Mouse (Mus musculus) lung, embryonic 15.5 days (tissue): Measurements from ENCODE around the gene Syt2. TPM values are rescaled to one million over a fixed set of nuclear protein-coding genes. Genes with fewer than 3 reads are reported as not detected.

Experiments used
- ATAC-seq: fragments of 200-750 bp; cut with Nextera tagmentation; 2 replicates; pipeline ENCODE4 v1.8.0; 2017; ENCODE audit warnings: moderate number of reproducible peaks, borderline replicate concordance; ENCODE audit not compliant: low FRiP score, low TSS enrichment; ENCODE audit errors: extremely low read depth
- H3K27ac ChIP-seq: fragments of 300-500 bp; sonication (generic); 2 replicates; pipeline ENCODE4 v1.5.1; 2015; ENCODE audit warnings: moderate library complexity, mild to moderate bottlenecking, inconsistent platforms
- H3K27me3 ChIP-seq: fragments of 300-500 bp; sonication (generic); 2 replicates; pipeline ENCODE4 v1.6.1; 2015; ENCODE audit warnings: inconsistent platforms
- H3K36me3 ChIP-seq: fragments of 300-500 bp; sonication (generic); 2 replicates; pipeline ENCODE4 v1.6.1; 2015; ENCODE audit warnings: inconsistent platforms
- H3K4me1 ChIP-seq: fragments of 300-500 bp; sonication (generic); 2 replicates; pipeline ENCODE4 v1.6.1; 2015; ENCODE audit warnings: inconsistent platforms
- H3K4me2 ChIP-seq: fragments of 300-500 bp; sonication (generic); 2 replicates; pipeline ENCODE4 v1.6.1; 2015; ENCODE audit warnings: inconsistent platforms, mild to moderate bottlenecking, moderate library complexity
- H3K4me3 ChIP-seq: fragments of 300-500 bp; sonication (generic); 2 replicates; pipeline ENCODE4 v1.5.1; 2015; ENCODE audit warnings: mild to moderate bottlenecking, inconsistent platforms
- H3K9ac ChIP-seq: fragments of 300-500 bp; sonication (generic); 2 replicates; pipeline ENCODE4 v1.6.1; 2015; ENCODE audit warnings: inconsistent platforms
- H3K9me3 ChIP-seq: fragments of 300-500 bp; sonication (generic); 2 replicates; pipeline ENCODE4 v1.6.1; 2016; ENCODE audit warnings: inconsistent platforms
- WGBS: fragments of 180-500 bp; shearing (Covaris S2); methylation state at CpG from one replicate; pipeline ENCODE4 v1.1.7; 2015; 5-methylcytosine and 5-hydroxymethylcytosine counted together
- polyA plus RNA-seq: library from polyadenylated mRNA; unstranded; fragments of >200 nt; fragmentation: Nextera tagmentation; extraction: Ambion mirVana; gene quantifications from 2 replicates; pipeline ENCODE4 v1.2.1, GENCODE M21; 2015

The Syt2 gene
- polyA plus RNA-seq, 1 experiment from 2014 or later: 0.37 TPM

DNA sequence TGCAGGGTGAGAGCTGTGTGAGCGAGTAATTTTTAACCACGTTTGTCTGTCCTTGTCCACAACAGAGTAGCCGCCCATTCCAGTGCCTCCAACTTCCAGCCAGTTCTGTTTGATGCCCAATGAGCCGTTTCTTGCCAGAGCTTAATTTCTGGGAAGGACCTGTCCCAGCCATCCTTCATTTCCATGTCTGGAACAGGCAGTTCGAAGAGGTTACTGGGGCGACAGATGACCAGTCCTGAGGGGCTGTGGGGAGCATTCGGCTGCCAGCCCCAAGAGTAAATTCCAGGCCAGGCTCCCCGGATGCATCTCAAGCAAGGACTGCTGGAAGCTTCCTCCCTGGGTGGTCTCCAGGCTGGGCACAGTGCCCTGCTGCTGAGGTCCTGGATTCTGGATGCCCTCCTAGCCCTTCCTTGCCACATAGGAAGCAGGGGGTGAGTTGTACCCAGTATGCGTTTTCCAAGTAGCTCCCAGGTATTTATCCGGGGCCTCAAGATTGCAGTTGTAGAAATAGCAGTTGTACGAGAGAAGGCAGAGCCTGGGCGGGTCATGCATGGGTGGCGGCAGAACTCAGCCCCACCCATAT, 4.9 kb downstream of the Syt2 start:
- Histone ChIP-seq H3K9ac (no peak overlapping the region), H3K27ac (no peak overlapping the region), H3K4me3 (no peak overlapping the region), H3K36me3 (no peaks in the 10 kb centered on the region), H3K9me3 (no peaks in the 10 kb centered on the region), H3K4me1 (peaks cover 21% of the 10 kb centered on the region), H3K4me2 (peak overlapping the region; percentile 29; the same call in 1 of the 2 replicates), H3K27me3 (peaks cover 49% of the 10 kb centered on the region)
- 41% methylated on average over 13 of the region's 13 CpGs for WGBS
- peak; percentile 74; the same call in 1 of the 2 replicates for ATAC-seq

GRCm38 (mm10) chr1:134651851-134652398, 5.4 kb downstream of the Syt2 start:
- H3K9ac ChIP-seq: no peak overlapping the region
- WGBS: 29% methylated on average over 4 of the region's 4 CpGs

GRCm38 (mm10) chr1:134653603-134654257, 7.3 kb downstream of the Syt2 start:
- Histone ChIP-seq H3K4me2 (no peak overlapping the region), H3K27ac (no peak overlapping the region), H3K9ac (no peak overlapping the region), H3K4me3 (no peak overlapping the region), H3K36me3 (no peaks in the 10 kb centered on the region), H3K27me3 (peaks cover 25% of the 10 kb centered on the region), H3K9me3 (no peaks in the 10 kb centered on the region), H3K4me1 (peaks cover 12% of the 10 kb centered on the region)
- no peak for ATAC-seq
- 29% methylated on average over 10 of the region's 10 CpGs for WGBS

More at GRCm38 (mm10) chr1:134651851-134652398, 5.4 kb downstream of the Syt2 start:
- peak; percentile 50; the same call in 1 of the 2 replicates for ATAC-seq
- peak overlapping the region; percentile 29; the same call in 1 of the 2 replicates for H3K4me2 ChIP-seq
- peaks cover 16% of the 10 kb centered on the region for H3K4me1 ChIP-seq
- H3K9me3 ChIP-seq: no peaks in the 10 kb centered on the region
- H3K4me3 ChIP-seq: no peak overlapping the region
- no peak overlapping the region for H3K27ac ChIP-seq
- no peaks in the 10 kb centered on the region for H3K36me3 ChIP-seq
- H3K27me3 ChIP-seq: peaks cover 43% of the 10 kb centered on the region

DNA sequence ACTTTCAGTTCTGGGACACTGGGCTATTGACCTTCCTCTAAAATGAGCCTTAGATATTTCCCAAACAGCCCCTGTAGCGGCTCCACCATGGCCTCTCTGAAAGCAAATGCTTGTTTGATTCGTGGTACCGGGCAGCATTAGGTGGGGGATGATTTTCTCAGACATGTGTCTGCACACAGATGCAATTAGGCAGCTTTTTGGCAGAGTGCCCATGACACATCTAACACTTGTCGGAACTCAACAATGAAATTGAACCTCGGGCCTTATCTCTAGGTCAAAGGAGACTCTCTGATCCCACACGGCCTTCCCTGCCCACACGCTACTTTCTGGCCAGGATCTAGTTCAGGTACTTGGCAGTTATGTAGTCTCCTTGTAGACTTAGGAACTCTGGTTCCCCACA, 12.4 kb downstream of the Syt2 start:
- WGBS: 21% methylated on average over 7 of the region's 7 CpGs
- H3K4me1 ChIP-seq: no peaks in the 10 kb centered on the region
- no peak for ATAC-seq
- no peak overlapping the region for H3K4me3 ChIP-seq
- no peaks in the 10 kb centered on the region for H3K9me3 ChIP-seq
- peaks cover 4% of the 10 kb centered on the region; the same call in 1 of the 2 replicates for H3K27me3 ChIP-seq
- no peak overlapping the region for H3K9ac ChIP-seq
- no peak overlapping the region for H3K4me2 ChIP-seq
- no peaks in the 10 kb centered on the region for H3K36me3 ChIP-seq
- no peak overlapping the region for H3K27ac ChIP-seq

DNA sequence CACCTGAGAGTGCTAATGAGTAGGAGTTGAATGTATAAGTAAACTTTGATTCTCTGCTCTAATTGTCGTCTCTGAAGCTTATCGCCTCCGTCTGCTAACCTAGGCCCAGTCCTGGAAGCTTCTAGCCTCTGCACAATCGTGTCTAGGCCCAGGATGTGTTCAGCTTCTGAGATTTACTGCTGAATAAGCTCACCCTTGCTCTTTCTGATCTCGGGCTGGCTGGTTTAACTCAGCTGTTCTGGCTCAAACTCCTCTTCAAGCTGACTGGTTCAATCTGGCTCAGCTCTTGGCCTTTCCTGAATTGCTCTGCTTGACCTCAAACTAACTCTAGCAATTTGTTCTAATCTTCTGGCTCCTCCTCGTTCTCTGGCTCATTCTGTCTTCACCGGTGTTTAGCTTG, 13.7 kb downstream of the Syt2 start:
- Histone ChIP-seq H3K9me3 (no peaks in the 10 kb centered on the region), H3K36me3 (no peaks in the 10 kb centered on the region), H3K4me3 (no peak overlapping the region), H3K27me3 (no peaks in the 10 kb centered on the region; the same call in 1 of the 2 replicates), H3K27ac (no peak overlapping the region), H3K9ac (no peak overlapping the region), H3K4me1 (no peaks in the 10 kb centered on the region), H3K4me2 (no peak overlapping the region)
- 30% methylated on average over 7 of the region's 7 CpGs for WGBS
- no peak for ATAC-seq

DNA sequence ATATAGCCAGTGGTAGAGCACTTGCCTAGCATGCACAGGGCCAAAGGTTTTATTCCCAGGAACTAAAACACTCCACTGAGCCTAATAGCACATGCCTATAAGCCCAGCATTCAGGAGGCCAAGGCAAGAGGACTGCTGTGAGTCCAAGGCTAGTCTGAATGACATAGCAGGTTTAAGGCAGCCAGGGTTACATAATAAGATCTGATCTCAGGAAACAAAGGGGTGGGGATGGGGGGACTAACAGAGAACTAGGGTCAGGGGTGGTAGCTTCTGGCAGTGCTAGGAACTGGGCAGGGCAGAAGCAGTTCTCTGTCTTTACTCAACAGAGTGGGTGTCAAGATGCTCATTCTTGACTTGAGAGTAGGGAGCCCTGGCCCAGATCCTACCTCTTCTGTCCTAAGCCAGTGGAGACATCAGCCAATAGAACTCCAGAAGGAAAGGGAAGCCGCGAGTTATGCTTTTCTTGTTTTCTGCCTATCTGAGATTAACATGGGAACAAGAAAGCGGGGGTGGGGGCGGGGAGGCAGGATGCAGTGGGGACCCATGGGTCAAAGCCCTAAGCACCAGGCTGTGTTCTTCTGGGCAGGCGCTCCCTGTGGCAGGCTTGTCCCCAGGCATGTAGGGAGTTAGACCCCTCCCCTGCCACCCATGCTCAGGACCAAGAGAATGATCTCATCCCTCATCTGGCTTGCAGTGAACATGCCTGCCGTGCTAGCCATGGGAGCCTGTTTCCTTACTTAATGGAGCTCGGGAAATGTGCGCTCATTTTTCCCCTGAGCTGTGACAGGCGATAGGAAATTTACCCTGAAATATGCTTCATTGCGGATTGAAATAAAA, 25.0 kb downstream of the Syt2 start:
- no peak for ATAC-seq
- 57% methylated on average over 10 of the region's 10 CpGs for WGBS
- Histone ChIP-seq H3K9me3 (no peaks in the 10 kb centered on the region), H3K4me3 (no peak overlapping the region), H3K27ac (no peak overlapping the region), H3K4me1 (no peaks in the 10 kb centered on the region), H3K4me2 (no peak overlapping the region), H3K36me3 (no peaks in the 10 kb centered on the region), H3K27me3 (no peaks in the 10 kb centered on the region), H3K9ac (no peak overlapping the region)

DNA sequence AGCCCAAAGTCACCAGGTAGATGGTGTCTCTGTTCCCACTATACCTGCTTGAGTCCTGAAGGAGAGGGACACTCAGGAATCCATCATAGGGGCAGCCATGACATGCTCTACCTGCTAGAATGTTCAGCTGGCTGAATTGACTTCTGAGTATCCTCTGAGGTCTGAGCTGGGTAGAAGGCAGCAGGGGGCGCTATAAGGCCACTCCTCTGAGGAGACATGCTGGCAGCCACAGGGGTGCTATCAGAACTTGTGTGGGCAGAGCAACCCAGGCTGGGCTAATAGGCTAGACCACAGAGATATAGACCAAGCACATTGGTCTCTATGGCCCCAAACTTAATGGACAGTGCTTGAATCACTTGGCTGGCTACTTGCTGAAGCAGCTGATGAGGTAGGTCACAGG, 27.8 kb downstream of the Syt2 start:
- Histone ChIP-seq H3K36me3 (no peaks in the 10 kb centered on the region), H3K4me3 (no peak overlapping the region), H3K4me2 (no peak overlapping the region), H3K27ac (no peak overlapping the region), H3K9me3 (no peaks in the 10 kb centered on the region), H3K4me1 (no peaks in the 10 kb centered on the region), H3K27me3 (no peaks in the 10 kb centered on the region), H3K9ac (no peak overlapping the region)
- no peak for ATAC-seq
- WGBS: 8% methylated on average over 1 of the region's 1 CpGs

- Histone ChIP-seq H3K27me3 (peaks cover 6% of the 10 kb centered on the region; the same call in 1 of the 2 replicates), H3K9me3 (no peaks in the 10 kb centered on the region), H3K4me2 (no peak overlapping the region), H3K27ac (no peak overlapping the region), H3K4me3 (no peak overlapping the region), H3K9ac (no peak overlapping the region), H3K4me1 (no peaks in the 10 kb centered on the region), H3K36me3 (no peaks in the 10 kb centered on the region)
- no peak for ATAC-seq
- 65% methylated on average over 4 of the region's 4 CpGs for WGBS
Observed at GRCm38 (mm10) chr1:134679445-134679844, 33.0 kb downstream of the Syt2 start.

- Histone ChIP-seq H3K36me3 (no peaks in the 10 kb centered on the region), H3K4me2 (no peak overlapping the region), H3K4me3 (no peak overlapping the region), H3K4me1 (no peaks in the 10 kb centered on the region), H3K27me3 (peaks cover 6% of the 10 kb centered on the region; the same call in 1 of the 2 replicates), H3K9me3 (no peaks in the 10 kb centered on the region), H3K9ac (no peak overlapping the region), H3K27ac (no peak overlapping the region)
- ATAC-seq: no peak
- 15% methylated on average over 6 of the region's 6 CpGs for WGBS
Observed at GRCm38 (mm10) chr1:134680617-134681016, 34.1 kb downstream of the Syt2 start.

GRCm38 (mm10) chr1:134682460-134682859, 36.0 kb downstream of the Syt2 start:
- no peaks in the 10 kb centered on the region for H3K4me1 ChIP-seq
- H3K4me2 ChIP-seq: no peak overlapping the region
- H3K27me3 ChIP-seq: peaks cover 6% of the 10 kb centered on the region; the same call in 1 of the 2 replicates
- no peaks in the 10 kb centered on the region for H3K36me3 ChIP-seq
- ATAC-seq: no peak
- H3K9ac ChIP-seq: no peak overlapping the region
- H3K9me3 ChIP-seq: no peaks in the 10 kb centered on the region
- 32% methylated on average over 9 of the region's 9 CpGs for WGBS
- H3K4me3 ChIP-seq: no peak overlapping the region
- no peak overlapping the region for H3K27ac ChIP-seq

GRCm38 (mm10) chr1:134686834-134687421, 40.5 kb downstream of the Syt2 start:
- Histone ChIP-seq H3K9me3 (no peaks in the 10 kb centered on the region), H3K27me3 (peaks cover 4% of the 10 kb centered on the region; the same call in 1 of the 2 replicates)
- WGBS: 46% methylated on average over 4 of the region's 4 CpGs

More at GRCm38 (mm10) chr1:134686834-134687421, 40.5 kb downstream of the Syt2 start:
- no peak overlapping the region for H3K27ac ChIP-seq
- no peak overlapping the region for H3K9ac ChIP-seq
- ATAC-seq: no peak
- H3K4me1 ChIP-seq: no peaks in the 10 kb centered on the region
- no peak overlapping the region for H3K4me3 ChIP-seq
- H3K36me3 ChIP-seq: no peaks in the 10 kb centered on the region
- H3K4me2 ChIP-seq: no peak overlapping the region
